Mouse (Mus musculus) cerebellum, adult 11-12 months (tissue): Measurements from ENCODE around the gene Ftsj1.

ENCODE experiments used
- DNase-seq: peaks from one replicate; pipeline ENCODE4 v3.0.0; 2022

Ftsj1 gene

GRCm38 (mm10) chrX:8217383-8217782, 34.8 kb downstream of the Ftsj1 start:
- no peak for DNase-seq

GRCm38 (mm10) chrX:8211490-8212207, 40.6 kb downstream of the Ftsj1 start:
- no peak for DNase-seq

GRCm38 (mm10) chrX:8209720-8210119, 42.5 kb downstream of the Ftsj1 start:
- DNase-seq: no peak

- DNase-seq: no peak
Measured at GRCm38 (mm10) chrX:8207224-8207623, 45.0 kb downstream of the Ftsj1 start.

- no peak for DNase-seq
Measured at GRCm38 (mm10) chrX:8206694-8207197, 45.5 kb downstream of the Ftsj1 start.

- peak; percentile 93 for DNase-seq
Measured at GRCm38 (mm10) chrX:8206015-8206693, 46.1 kb downstream of the Ftsj1 start, which contains the start of gene Porcn. Gene Porcn (minus strand): TSS chrX:8206525.

- DNase-seq: peak; percentile 97
Measured at GRCm38 (mm10) chrX:8205551-8205950, 46.7 kb downstream of the Ftsj1 start.

GRCm38 (mm10) chrX:8205088-8205487, 47.1 kb downstream of the Ftsj1 start:
- no peak for DNase-seq

- DNase-seq: peak; percentile 55
Measured at GRCm38 (mm10) chrX:8204076-8204475, 48.1 kb downstream of the Ftsj1 start.

GRCm38 (mm10) chrX:8203105-8203504, 49.1 kb downstream of the Ftsj1 start:
- peak; percentile 41 for DNase-seq

GRCm38 (mm10) chrX:8193419-8193723, 58.8 kb downstream of the Ftsj1 start, which contains the start of gene Ebp:
Gene Ebp (minus strand): TSS chrX:8193512.
- no peak for DNase-seq

GRCm38 (mm10) chrX:8192640-8193418, 59.4 kb downstream of the Ftsj1 start:
- peak; percentile 89 for DNase-seq

GRCm38 (mm10) chrX:8192126-8192639, 60.0 kb downstream of the Ftsj1 start:
- peak; percentile 45 for DNase-seq
